Mouse (Mus musculus) hematopoietic stem cell, adult 5-6 weeks (primary cell): Measurements from ENCODE around the gene Bmp3. TPM values are rescaled to one million over a fixed set of nuclear protein-coding genes. Genes with fewer than 3 reads are reported as not detected.

Source experiments
- ATAC-seq, 2 experiments: fragments of 125-278 bp in 1 of 2; replicated peaks in 1 of 2; 2 replicates each; pipeline ENCODE4 v1.8.0; 2016 to 2017; ENCODE audit warnings: inconsistent platforms in 2 of 2, mild to moderate bottlenecking in 2 of 2, moderate number of reproducible peaks in 2 of 2, low read depth in 1 of 2, moderate TSS enrichment in 1 of 2; ENCODE audit not compliant: low FRiP score in 2 of 2, poor library complexity in 2 of 2, severe bottlenecking in 2 of 2, insufficient read depth in 1 of 2, low TSS enrichment in 1 of 2
- total RNA-seq: library from RNA; stranded (forward); fragments of 172-1452, 232-1000 nt; gene quantifications from 2 replicates; pipeline ENCODE4 v1.2.3, GENCODE M21; 2017

Gene Bmp3
- total RNA-seq, 1 experiment from 2014 or later: not detected

DNA sequence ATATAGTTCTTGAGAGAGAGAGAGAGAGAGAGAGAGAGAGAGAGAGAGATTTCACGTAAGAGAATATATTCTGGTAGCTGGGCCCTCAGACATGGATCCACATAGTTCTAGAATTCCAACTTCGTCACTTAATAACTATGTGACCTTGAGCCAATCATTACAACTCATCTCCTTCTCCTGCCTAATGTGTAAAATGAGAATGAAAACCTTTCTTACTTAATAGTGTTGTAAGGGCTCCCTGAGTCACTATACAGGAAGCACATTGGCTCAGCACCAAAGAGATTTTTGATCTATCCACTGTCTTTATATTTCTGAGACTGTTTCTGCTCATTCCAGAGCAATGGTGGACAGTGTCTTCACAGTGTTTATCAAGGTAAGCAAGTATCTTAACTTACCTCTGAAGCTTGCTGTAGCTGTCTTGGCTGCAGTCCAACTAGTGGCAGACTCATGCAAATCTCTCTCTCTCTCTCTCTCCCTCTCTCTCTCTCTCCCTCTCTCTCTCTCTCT, 36.4 kb downstream of the Bmp3 start:
- ATAC-seq: no peak

DNA sequence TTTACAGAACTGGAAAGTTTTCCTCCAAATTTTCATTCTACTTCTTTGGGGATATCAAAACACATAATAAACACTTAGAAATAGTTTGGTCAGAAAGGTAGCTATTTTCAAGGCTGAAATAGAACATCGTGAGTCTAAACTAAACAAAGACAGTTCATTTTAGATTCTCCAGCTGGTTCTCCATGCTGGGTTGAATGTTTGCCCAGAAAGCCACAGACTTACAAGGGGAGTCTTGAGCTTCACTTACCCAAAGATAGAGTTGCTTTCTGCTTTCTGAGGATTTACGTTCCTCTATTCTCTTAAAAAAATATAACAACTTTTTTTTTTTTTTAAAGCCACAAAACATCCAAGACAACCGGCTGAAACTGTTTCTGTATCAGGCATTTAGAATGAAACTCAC, 40.1 kb downstream of the Bmp3 start:
- ATAC-seq: no peak

DNA sequence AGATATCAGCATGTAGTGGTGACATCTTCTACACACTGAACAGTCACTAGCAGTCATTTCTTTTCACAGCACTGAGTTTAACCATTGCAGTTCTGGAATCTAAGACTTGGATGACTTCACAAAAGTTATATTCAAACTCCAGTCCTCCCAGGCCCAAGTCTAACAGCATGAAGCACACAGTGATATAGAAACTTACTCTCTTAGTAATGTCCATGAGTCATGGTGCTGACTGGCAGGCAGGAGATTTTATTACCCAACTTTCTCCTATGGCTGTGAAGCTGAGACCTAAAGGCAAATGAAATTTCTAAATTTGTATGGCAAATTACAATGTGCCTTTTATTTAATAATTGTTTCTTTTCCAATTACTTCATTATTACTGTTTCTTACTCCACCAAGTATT, 43.7 kb downstream of the Bmp3 start:
- no peak for ATAC-seq

DNA sequence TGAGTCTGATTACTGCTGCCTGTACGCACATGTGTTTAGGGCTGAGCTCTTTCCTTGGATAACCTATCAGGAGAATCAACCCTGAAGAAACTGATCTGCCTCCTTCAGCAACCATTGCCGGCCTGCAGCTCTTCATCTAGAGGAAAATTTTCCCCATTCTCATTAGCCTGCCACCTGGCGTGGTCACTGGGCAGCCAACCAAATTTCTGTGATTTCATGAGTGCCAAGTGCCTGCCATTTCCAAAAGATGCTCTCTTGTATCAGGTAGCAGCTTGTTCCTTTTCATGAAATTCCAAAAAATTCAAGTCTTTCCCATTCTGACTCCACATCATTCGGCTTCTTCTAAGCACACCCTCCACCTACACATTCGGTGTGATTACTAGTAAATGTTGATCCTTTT, 46.7 kb downstream of the Bmp3 start:
- no peak for ATAC-seq

DNA sequence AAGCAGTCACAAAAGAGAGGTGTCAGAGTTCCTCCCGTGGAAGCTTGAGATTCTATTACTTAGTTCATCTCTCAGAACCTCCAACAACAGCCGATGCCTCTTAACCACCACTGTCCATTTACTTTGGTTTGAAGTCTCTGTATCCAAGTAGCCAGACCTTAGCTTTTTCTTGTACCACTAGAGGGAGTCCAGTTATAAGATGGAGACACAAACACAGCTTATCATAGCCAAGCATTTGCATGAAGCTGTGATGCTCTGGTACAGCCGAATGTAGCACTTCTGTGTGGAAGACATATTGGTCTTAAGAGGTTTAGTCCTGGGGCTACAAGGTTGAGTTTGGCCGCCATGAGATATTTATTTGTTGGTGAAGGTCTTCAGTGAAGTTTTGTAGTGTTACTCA, 48.1 kb downstream of the Bmp3 start:
- no peak for ATAC-seq

DNA sequence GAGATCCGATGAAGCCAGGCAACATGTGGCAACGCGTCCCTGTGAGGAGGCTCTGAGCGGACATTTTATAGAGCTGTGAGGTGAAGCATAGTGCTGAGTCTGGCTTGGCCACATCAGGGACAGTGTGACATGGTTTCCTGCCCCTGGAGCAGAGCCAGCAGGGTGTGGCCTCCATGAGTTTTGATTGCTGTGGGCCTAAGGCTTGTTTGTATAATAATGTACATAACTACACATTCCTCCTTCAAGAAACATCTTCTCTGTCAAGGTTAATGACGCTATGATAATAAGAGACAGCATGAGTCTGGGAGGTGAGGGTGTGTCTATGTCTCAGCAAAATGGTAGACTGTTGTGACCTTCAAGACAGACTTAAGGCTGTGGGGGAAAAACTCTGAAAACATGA, 64.5 kb downstream of the Bmp3 start:
- no peak for ATAC-seq

DNA sequence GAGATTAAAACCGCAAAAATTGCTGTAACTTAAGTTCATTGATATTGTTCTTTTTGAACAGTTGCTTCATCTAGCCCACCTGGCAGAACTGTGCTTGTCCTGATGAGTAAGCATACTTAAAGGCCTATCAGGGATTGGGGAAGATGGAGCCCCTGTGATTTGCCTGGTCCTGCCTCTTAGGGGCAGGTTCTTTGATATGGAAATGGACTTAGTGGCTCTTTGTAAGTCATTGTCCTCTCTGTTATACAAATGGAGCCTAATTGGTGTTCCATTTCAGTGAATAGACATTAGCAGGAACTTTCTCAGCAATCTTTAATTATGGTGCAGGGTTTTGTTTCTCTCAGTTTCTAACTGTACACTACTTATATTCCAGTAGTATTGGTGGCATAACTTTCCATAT, 67.4 kb downstream of the Bmp3 start:
- ATAC-seq: no peak

DNA sequence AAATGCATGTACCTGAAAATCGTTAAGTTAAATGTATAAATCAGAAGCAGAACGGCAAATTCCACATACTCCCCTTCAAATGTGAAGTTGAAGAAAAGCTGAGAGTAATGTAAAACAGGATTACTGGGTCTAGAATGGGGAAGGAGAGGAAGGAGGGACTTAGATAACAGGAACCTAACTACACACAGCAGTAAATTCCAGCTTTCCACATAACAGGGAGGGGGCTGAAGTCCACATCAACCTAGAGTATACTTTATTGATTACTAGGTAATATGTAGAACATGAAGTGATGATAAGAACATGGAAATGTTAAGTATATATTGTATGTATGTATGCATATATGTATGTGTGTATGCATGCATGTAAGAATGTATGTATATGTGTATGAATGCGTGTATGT, 68.7 kb downstream of the Bmp3 start:
- ATAC-seq: no peak

Other genes with a start within 250 kb of the Bmp3 start
- not detected in 2 replicates for gene Prkg2, start 182.9 kb downstream of the Bmp3 start, total RNA-seq